Mouse (Mus musculus) urinary bladder, postnatal 4 days (tissue): ENCODE measurements at regions not wholly inside any gene's neighbourhood (a gene's known extent, or its start where the extent isn't known, plus 50 kb on each side); places are given as distances from the start of the nearest gene placed in this dataset.

Experiments
- DNase-seq, 2 experiments: peaks; one replicate each; pipeline ENCODE4 v3.0.0; 2021 to 2022; ENCODE audit warnings: low spot score in 2 of 2

- DNase-seq = no peak
Measured at GRCm38 (mm10) chr11:111280769-111281168, 214.8 kb downstream of the Kcnj2 start.

- no peak for DNase-seq
Measured at GRCm38 (mm10) chr11:111281237-111282160, 215.5 kb downstream of the Kcnj2 start.

GRCm38 (mm10) chr11:111282283-111282682 is 216.3 kb downstream of the Kcnj2 start:
- DNase-seq = no peak

GRCm38 (mm10) chr11:111290537-111290936 is 224.6 kb downstream of the Kcnj2 start:
- no peak for DNase-seq

- DNase-seq = no peak
Measured at GRCm38 (mm10) chr11:111296309-111296721, 230.4 kb downstream of the Kcnj2 start.

GRCm38 (mm10) chr11:111312802-111313201 is 246.8 kb downstream of the Kcnj2 start:
- no peak for DNase-seq

GRCm38 (mm10) chr11:111313566-111313965 is 247.6 kb downstream of the Kcnj2 start:
- DNase-seq = no peak

GRCm38 (mm10) chr11:111321576-111321975 is 255.6 kb downstream of the Kcnj2 start:
- no peak for DNase-seq

GRCm38 (mm10) chr11:111324453-111325010 is 258.6 kb downstream of the Kcnj2 start:
- no peak for DNase-seq

- no peak for DNase-seq
Measured at GRCm38 (mm10) chr11:111326915-111327314, 261.0 kb downstream of the Kcnj2 start.

- no peak for DNase-seq
Measured at GRCm38 (mm10) chr11:111328258-111328657, 262.3 kb downstream of the Kcnj2 start.

- DNase-seq = no peak
Measured at GRCm38 (mm10) chr11:111331592-111331991, 265.6 kb downstream of the Kcnj2 start.

- DNase-seq = no peak
Measured at GRCm38 (mm10) chr11:111333021-111333420, 267.1 kb downstream of the Kcnj2 start.

GRCm38 (mm10) chr11:111347562-111347961 is 281.6 kb downstream of the Kcnj2 start:
- no peak for DNase-seq

- no peak for DNase-seq
Measured at GRCm38 (mm10) chr11:111350028-111350427, 284.1 kb downstream of the Kcnj2 start.

GRCm38 (mm10) chr11:111363363-111363762 is 297.4 kb downstream of the Kcnj2 start:
- no peak for DNase-seq

- no peak for DNase-seq
Measured at GRCm38 (mm10) chr11:111377165-111377564, 311.2 kb downstream of the Kcnj2 start.

- DNase-seq = no peak
Measured at GRCm38 (mm10) chr11:111379842-111380241, 313.9 kb downstream of the Kcnj2 start.

GRCm38 (mm10) chr11:111398706-111399105 is 332.7 kb downstream of the Kcnj2 start:
- DNase-seq = no peak

GRCm38 (mm10) chr11:111409266-111409665 is 343.3 kb downstream of the Kcnj2 start:
- no peak for DNase-seq

- DNase-seq = no peak
Measured at GRCm38 (mm10) chr11:111424871-111425270, 358.9 kb downstream of the Kcnj2 start.

- DNase-seq = no peak
Measured at GRCm38 (mm10) chr11:111426715-111427114, 360.8 kb downstream of the Kcnj2 start.

- DNase-seq = no peak
Measured at GRCm38 (mm10) chr11:111442257-111442656, 376.3 kb downstream of the Kcnj2 start.
